Mouse (Mus musculus) left cerebral cortex, adult 8-10 months (tissue): ENCODE results near the gene Tom1l1. TPM values are rescaled to one million over a fixed set of nuclear protein-coding genes. Genes with fewer than 3 reads are reported as not detected.
A peak's percentile ranks its signal among the peaks of the same experiment; 100 is the strongest.
"Not testable (repeated sequence)": the region's sequence is repeated elsewhere in the genome, so short reads cannot be mapped to it uniquely, and the experiment has no call there.

Experiments
- DNase-seq, 2 experiments: peaks; one replicate each; pipeline ENCODE4 v3.0.0; 2022; ENCODE audit warnings: low spot score in 2 of 2
- total RNA-seq, 4 experiments: library from RNA; stranded (reverse); gene quantifications; 2 replicates each; pipeline ENCODE4 v1.2.4; 2022

Tom1l1 gene
- 10 to 100 TPM; 30.8 to 33.9 (median 31.5) TPM for total RNA-seq

DNA sequence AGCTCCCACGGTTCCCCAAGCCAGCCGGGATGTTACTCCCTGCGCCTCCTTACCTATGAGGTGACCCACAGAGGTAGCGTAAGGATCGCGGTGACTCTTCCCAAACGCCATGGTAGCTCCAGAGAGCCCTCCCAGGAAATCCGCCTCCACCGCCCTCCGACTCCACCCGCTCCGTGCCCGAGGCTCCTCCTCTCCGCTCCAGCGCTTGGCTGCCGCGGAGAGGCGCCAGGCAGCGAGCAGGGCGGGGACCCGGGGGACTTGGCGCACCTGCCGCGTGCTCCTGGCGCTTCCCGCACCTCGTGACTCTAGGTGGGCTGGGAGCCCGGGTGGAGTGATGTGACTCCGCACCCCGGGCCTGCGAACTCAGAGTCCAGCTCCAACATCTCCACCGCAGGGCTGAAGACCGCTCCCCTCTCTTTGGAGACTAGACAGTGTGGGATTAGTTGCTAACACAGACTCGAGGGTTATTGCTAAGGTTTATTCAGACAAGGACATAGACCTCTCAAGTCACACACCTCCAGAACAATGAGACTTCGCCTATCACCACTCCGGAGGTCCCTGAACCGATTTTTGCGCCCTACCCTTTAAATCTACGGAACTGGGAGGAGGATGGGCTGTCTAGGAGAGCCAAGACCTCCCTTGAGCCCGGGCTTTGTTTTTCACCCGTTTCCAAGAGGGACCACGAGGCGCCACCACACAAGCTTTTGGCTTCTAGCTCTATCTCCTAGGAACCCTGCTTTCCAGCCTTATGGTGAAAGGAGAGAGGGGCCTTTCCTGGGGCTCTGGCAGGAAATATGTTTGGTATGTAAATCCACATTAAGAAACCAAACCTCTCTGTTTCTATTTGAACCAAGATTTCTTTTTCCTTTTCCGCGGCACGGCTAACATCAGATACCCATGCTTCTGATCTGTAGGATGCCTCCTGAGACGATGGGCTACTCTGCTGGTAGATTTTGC lies at the start of gene Tom1l1:
Tom1l1 (minus strand) TSS at position 907 of the 957 bp plus-strand sequence.
- peak; percentile 48 to 79 for DNase-seq

DNA sequence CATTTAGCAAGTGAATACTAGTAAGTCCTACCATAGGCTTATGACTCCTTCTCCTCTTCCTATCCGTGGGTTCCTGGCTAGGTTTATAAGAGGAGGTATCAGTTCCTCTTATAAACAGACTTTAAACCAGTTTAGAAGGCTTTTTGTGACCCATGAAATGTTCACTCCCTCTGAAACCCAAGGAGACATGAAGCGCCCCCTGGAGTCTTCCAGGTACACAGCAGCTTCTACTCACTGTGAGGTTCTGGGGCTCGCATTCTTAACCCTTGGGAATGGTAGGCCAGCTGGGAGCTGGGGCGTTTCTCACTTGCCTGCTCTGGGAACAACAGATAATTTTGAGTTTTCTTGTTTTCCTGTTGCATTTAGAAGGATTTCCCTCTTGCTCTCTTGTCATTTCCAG lies 45.4 kb upstream of the Tom1l1 start:
- DNase-seq, result no peak

DNA sequence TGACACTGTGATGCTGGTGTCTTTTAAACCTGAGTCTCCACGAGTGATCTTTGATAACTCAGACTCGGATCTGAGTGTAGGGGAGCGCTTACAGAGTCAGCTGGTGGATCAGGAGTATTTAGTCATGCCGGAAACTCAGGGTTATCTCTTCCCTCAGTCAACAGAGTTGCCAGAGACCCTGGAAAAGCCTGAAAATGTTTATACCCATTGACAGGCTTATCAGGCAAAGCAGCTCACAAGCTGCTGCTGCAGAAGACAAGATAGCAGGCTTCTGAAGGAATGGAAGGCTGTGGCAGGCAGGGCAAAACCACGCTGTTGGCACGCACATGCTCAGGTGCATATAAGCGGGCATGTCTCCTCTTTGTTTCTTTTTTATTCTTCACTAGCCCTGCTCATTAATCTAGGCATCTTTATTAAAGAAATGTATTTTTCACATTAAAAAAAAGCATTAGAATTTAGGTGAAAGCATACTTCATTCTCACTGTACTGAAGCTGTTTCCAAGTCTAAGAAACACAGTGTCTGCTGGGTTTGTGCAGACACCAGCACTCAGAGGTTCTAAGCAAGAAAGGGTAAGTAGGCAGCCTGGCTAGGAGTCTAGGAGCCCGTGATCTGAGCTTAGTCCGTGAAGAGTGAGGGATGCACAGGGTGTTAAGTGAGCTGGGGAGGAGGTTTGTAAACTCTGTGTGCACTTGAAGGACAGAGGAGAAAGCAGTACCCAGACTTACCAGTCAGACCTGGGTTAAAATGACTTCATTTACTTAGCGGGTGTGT lies 39.4 kb upstream of the Tom1l1 start:
- DNase-seq, result no peak

DNA sequence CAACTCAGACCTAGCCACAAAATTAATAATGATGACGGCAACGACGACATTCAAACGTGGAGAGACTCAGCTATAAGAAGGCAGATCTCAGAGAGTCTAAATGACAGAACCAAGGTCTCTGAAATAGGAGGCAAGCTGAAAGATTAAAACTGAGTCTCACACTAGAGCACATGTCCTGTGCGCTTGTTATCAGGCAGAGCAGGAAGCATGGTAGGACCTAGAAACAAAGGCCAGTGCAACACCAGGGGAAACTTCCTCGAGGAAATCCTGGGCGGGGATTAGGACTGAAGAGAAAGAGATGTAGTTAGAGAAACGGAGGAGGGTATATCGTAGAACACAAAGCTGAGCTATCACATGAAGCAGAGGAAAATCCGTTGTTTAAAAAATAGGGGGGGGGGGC lies 38.6 kb upstream of the Tom1l1 start:
- DNase-seq, result no peak

DNA sequence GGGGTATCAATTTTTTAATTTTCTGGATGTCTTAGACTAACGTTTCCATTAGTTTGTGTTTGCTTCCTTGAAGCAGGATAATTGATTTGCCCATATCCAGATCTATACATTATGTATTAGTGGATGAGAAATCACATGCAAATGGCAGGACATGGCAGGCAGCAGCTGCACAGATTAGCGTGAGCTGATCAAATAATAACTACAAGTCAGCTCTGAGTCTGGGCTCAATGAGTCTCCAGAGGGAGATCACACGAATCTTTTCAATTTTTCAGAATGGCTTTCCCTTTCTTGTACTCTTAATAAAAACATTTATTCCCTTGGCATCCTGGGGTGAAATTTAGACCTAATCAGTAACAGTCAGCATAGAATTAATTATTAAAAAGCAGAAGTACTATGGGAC lies 34.1 kb upstream of the Tom1l1 start:
- DNase-seq, result no peak

DNA sequence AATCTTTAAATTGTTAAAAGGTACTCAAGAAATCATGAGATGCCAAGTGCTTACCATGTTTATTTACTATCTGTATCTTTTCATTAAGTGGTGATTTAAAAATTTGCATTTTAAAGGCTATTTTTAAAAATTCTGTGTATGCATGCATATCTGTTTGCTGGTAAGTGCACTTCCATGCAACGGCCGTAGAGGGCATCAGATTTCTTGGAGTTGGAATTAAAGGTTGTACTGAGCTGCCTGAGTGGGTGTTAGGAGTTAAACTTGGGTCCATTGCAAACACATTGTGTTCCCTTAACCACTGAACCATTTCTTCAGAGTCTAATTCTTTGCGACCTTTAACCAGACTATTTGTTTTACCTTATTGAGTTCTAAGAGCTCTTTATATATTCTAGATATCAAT lies 29.6 kb upstream of the Tom1l1 start:
- no peak for DNase-seq

DNA sequence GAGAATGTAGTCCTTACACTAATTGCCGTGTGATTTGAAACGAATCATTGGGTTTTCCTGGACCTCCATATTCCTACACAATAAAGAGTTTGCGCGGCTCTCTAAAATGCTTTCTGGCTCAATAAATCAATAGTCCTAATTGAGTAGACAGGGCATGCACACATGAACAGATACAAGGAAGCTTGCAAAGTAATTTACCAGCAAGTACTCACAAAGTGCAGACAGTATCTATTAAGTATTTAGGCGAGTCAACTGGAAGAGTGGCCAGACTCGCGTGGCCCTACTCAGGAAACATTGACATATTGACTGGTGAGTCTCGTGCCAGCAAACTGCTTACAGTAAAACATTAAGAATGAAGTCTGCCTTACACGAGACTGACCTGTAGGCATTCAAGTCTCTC lies 23.4 kb upstream of the Tom1l1 start:
- no peak for DNase-seq

DNA sequence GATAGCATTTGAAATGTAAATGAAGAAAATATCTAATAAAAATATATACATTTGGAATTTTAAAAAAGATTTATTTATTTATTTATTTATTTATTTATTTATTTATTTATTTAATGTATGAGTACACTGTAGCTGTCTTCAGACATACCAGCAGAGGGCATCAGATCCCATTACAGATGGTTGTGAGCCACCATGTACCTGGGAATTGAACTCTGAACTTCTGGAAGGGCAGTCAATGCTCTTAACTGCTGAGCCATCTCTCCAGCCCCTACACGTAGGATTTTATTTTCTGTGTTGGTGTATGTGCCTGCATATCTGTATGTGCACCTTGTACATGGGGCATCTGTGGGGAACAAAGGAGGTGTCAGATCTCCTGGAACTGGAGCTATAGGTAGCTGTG lies 19.0 kb upstream of the Tom1l1 start:
- not testable (repeated sequence) for DNase-seq

DNA sequence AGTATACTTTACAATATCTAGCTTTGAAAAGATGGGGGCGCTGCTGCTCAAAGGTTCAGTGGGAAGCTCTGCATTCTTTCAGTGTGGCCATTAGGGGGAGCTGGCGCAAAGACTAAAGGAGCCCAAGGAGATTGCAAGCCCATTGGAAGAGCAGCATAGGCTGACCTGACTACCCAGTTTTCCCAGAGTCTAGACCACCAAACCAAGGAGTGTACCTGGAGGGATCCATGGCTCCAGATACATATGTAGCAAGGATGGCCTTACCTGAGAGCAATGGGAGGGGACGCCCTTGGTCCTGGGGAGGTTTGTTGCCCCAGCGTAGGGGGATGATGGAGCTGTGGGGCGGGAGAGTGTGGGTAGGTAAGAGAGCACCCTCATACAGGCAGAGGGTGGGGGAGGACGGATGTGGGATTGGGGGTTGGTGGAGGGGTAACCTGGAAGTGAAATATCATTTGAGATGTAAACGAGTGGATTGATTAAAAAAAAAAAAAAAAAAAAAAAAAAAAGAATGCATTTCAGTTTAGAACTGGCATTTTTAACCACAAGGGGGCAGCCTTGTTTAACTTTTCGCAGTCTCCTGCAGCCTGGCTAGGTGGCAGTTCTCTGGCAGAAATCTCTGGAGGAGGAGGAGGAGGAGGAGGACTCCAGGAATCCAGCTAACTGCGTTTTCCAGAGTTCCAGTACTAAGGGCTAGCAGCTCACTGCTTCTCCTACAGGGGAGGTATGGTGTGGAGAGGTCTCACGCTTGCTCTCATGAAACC lies 9.5 kb upstream of the Tom1l1 start:
- peak; percentile 25 to 42 for DNase-seq

DNA sequence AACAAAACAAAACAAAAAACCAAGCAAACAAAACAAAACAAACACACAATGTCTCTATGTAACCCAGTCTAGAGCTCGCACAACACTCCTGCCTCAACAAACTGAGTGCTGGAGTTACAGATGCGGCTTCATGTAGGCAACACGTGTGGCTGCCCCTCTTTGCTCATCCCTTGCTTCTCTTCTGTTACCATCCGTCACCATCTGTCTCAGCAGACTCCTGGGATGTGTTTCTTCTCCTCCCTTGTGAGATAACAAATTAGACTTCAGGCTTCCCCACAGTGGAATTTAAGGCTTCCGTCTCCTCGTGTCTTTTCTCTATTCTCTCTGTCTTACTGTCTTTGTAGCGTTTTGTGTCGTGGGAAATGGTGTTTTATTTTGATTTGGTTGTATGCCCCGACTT lies 7.6 kb upstream of the Tom1l1 start:
- DNase-seq, result no peak

DNA sequence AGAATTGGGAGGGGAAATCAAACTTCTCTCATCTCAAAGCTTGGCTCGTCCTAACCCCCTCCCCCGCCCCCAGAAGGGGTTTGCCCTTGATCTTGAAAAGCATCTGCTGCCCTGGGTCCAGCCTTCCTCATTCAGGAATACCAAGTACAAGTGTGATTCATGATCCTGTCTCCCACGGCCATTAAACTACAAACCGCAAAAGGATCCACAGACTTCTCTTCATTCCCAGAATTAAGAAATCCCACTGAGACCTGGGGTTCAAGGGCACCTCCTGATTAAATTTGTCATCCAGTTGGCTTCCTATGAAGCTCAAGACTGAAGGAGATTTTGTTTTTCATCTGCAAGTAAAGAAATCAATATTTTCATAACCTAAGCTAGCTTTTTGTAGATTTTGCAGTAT lies 6.0 kb upstream of the Tom1l1 start:
- no peak for DNase-seq

DNA sequence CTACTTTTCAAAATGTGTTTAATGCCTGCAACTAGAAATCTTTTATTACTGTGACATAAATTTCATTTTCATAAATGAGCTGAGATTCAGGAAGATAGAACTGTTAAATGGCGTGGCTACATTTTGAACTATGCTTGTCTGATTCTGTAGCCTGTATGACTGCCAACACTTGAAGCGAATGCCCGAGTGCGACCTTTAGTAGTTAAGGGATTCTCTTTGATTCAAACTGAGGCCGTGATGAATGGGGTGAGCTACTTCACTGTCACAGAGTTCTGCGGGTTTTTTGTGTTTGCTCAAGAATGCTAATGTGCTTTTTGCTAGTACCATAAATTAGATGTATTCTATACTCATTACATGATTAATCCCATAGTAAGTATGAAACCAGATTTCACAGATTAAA lies 2.2 kb upstream of the Tom1l1 start:
- no peak for DNase-seq

DNA sequence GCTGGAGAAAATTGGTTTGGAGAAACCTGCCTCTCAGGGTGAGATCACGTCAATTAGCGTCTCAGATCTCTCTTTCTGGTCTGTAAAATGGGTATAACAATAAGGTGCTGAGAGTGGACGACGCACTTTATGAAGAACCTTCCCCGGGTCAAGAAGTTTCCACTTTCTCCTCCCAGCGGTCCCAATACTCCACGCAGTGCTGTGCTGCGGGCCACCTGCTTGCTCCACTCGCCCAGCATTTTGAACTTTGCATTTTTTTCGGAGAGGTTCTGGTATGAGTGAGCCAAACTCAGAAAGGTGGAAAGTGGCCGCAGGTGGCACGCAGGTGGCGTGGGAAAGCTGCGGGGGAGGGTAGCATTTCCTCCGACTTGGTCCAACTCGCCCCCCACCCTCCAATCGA lies 1.1 kb downstream of the Tom1l1 start:
- peak in 1 of 2 experiments; percentile 20 for DNase-seq

DNA sequence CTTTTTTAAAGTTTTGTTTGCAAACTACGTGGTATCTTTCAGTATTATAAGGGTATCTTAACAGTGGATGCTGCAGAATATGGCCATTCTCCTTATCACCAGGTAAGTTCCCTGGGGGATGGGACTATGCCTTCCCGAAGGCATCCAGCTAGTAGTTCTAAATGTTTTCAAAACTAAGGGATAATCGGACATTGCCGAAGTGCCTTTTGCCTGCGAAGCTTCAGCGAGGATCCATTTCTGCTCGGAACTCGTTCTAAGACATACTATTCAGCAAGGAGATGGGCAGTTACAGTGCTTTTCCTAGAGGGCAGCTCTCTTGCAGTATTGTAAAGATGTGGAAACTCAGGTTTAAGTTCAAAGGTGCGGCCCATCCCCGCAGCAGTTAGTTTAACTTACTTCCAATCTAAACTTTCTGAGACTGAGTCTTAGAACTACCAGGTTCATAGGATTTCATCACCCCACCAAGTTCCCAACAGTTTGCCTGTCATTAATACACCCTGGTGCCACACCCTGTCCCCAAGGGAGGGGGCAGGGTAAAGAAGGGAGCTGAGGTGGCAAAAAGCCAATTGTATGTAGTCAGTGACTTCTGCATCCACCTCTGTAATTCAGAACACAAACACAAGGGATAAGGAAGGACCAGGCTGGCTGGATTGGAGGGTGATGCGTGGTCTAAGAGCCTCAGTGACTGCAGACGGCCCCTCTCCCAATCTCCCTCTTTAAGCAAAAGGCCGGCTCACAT lies 1.7 kb downstream of the Tom1l1 start:
- DNase-seq, result no peak

DNA sequence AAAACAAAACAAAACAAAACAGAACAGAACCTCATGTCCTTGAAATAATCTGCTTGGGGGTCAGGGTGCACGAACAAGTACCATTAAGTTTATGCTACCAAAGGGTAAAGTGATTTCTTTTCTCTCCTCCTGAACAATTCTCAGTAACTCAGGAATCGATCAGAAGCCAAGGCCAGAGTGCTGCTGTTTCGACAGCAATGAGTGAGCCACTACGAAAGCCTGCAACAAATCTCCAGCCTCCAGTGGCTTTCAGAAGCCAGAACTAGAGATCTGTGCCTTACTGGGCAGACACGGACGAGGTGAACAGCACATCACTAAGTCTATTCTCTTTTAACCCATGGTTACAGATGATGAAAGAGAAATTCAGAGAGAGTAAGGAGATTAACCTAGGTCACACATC lies 3.0 kb downstream of the Tom1l1 start:
- no peak for DNase-seq

DNA sequence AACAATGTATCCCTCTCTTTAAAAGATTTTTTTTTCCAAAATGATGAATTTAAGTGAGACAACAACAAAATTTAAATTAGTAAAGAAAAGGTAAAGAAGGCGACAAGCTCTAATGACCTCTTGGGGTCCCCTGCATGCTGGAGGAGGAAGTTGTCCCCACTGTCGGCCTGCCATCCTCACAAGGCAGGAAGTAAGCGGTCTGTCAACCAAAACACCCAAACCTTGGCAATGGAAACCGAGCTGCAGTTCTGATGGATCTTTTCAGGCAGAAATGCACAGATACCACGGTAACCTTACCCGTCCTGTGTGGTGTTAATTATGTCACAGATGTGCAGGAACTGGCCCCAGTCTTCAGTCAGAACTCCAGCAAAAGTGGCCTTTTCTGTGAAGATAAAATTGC lies 3.4 kb downstream of the Tom1l1 start:
- no peak for DNase-seq

DNA sequence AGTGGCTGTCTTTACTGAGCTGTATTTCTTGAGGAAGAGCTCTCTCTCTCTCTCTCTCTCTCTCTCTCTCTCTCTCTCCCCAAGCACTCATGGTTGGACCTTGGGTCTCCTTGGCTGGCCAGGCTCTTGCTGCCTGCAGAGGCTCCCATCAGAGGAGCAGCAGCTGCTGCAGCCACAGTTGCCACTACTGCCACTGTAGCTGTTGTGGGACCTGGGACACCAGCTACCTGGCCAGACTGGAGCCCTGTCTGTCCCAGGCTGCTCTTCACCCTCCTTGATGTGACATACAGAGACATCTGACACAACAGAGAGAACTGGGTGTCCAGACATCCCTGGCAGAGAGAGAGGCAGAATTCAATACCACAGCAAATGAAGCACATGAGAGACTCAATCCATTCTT lies 7.0 kb downstream of the Tom1l1 start:
- DNase-seq, result no peak

DNA sequence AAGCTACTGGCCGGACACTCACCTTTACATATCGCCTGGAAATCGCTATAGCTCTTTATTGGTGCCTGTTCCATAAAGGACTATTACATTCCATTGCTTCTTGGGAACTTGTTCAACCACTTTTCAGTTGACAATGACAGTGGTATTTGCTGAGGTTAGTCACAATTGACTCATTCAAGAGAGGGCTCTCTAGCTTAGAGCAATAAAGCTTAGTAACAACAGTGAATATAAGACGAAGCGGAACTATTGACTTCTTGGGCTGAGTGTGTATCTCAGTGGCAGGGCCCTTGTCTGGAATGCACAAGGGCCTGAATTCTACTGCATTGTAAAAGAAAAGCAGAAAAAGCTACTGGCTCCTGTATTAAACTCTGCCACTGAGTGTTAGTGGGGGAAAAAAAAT lies 9.6 kb downstream of the Tom1l1 start:
- no peak for DNase-seq

DNA sequence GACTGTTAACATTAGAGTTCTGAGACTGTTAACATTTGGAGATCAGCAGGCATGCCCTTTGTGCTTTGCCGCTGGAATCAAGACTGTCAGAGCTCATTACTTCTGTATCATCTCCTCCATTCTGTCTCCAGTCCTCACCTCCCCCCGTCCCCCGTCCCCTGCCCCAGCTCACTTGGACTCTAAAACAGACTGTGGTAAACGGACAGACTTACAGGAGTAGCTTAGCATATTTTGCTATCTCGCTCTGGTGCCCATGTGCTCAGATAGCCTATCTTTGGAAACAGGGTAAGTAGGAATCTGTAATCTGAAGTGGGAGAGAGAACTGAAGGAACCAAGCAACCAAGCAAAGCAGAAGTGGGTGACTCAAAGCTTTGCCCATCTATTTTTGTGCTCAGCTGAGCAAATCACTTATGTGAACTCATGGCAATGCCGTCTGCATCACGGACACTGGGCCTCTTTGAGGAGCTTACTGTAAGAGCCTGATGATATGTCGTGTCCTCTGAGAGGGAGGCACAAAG lies 10.3 kb downstream of the Tom1l1 start:
- peak in 1 of 2 experiments; percentile 53 for DNase-seq

DNA sequence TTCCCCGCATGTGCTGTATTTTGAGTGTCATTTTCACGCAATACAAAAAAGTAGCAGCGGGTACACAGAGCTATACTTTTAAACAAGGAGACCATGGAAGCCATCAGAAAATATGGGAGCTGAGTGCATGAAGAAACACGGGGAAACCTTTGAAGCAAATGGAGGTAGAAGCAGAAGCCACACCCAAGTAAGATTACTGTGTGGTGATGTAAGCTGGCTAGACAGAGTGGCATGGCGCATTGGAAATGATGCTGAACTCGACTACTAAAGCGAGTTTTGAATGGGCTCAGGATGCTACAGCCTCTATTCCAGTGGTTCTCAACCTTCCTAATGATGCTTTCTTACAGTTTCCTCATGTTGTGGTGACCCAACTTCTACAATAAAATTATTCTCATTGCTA lies 11.1 kb downstream of the Tom1l1 start:
- DNase-seq, result no peak
